Mouse (Mus musculus): ENCODE results near the gene Teddm1a. TPM values are rescaled to one million over a fixed set of nuclear protein-coding genes. Genes with fewer than 3 reads are reported as not detected.

The Teddm1a gene
- polyA plus RNA-seq, 1 experiment: not detected

DNA sequence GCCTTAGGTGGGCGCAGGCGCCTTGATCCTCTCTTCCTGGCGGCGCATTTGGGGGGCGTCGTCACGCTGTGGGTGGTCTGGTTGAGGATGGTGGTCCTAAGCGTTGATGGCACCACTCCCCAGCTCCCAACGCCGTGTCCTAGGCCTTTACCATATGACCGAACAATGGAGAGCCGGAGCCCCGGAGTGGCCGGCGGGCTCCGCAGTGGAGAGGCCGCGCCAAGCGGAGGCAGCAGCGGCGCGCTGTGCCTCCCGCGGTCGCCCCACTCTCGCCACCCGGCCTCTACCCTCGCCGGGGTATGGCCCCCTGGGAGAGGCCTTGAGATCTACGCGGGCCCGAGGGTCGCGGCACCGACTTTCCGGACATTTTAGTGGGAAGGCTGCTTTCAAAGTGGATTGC lies 8.8 kb downstream of the Teddm1a start:
- Histone ChIP-seq H3K4me1 (ENCODE audit: control insufficient read depth) (peaks cover 40% of the 10 kb centered on the region), H3K4me3 (replicated peaks) (peak overlapping the region; percentile 92), H3K9me3 (ENCODE audit: control insufficient read depth, low read length) (no peaks in the 10 kb centered on the region), H3K36me3 (ENCODE audit: control insufficient read depth) (peaks cover 46% of the 10 kb centered on the region), H3K27me3 (ENCODE audit: control insufficient read depth) (no peaks in the 10 kb centered on the region)
- TF ChIP-seq GATA1 (IDR thresholded peaks at IDR 0.05; ENCODE audit: low read length): no peak

DNA sequence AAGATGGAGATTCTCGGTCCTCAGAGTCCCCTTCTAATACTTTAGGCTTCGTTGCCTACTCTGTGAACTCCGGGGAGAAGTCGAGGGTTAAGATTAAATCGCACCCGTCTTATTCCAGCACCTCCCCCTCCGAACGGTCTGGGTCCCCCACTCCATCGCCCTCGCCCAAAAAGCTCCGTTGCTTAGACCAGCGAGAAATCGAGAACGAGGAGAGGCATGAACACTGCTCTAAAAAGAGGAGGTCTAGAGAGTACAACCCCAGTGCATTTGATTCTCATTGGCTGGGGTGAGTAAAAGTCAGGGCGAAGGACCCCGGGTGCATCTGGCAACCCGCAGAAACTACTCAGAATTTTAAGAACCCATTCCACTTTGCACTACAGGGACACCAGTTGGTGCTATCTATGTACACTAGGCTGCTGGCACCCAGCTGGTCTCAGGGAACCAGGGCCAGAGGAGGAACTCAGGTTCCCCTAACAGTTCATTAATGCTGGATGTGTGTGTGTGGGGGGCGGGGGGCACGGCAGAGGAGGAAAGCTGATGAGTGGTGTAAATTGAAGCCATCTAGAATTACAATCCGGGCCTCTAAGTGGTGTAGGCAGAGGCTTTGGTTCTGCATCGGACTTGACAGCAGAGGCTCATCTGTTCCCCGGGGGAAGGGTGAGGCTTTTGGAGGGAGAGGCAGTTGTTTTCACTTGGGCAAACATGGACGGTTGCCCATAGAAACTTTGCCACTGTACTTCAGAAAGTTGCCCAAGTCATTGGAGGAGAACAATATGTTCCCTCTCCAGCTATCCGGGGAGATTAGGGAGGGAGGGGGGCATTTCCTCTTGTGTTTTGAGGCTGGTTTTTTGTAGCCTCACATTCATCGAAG lies 9.6 kb downstream of the Teddm1a start:
- peak overlapping the region; percentile 92 for H3K4me3 ChIP-seq (replicated peaks)
- H3K27me3 ChIP-seq (ENCODE audit: control insufficient read depth): no peaks in the 10 kb centered on the region
- peaks cover 40% of the 10 kb centered on the region for H3K4me1 ChIP-seq (ENCODE audit: control insufficient read depth)
- peaks cover 53% of the 10 kb centered on the region for H3K36me3 ChIP-seq (ENCODE audit: control insufficient read depth)
- no peaks in the 10 kb centered on the region for H3K9me3 ChIP-seq (ENCODE audit: control insufficient read depth, low read length)
- TF ChIP-seq GATA1 (IDR thresholded peaks at IDR 0.05; ENCODE audit: low read length) (no peak), TAL1 (IDR thresholded peaks at IDR 0.05; ENCODE audit: low read length) (no peak)

DNA sequence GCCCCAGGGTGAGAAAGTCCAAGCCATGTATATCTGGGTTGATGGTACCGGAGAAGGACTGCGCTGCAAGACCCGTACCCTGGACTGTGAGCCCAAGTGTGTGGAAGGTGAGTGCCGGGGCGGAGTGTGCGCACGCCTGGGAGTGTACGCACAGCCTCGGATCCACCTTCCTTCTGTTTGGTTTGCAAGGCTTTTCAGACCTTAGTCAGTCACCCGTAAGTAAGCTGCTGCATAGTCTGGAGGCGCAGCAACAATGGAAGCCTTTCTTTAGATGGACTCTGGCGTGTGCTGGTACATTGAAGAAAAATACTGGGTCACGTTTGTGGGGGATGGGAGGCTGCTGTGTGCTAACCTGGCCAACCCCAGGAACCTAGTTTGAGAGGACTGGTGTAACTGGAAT lies 11.5 kb downstream of the Teddm1a start:
- Histone ChIP-seq H3K36me3 (ENCODE audit: control insufficient read depth) (peaks cover 72% of the 10 kb centered on the region), H3K4me3 (replicated peaks) (peak overlapping the region; percentile 2), H3K9me3 (ENCODE audit: control insufficient read depth, low read length) (no peaks in the 10 kb centered on the region), H3K4me1 (ENCODE audit: control insufficient read depth) (peaks cover 40% of the 10 kb centered on the region), H3K27me3 (ENCODE audit: control insufficient read depth) (no peaks in the 10 kb centered on the region)
- no peak for TF ChIP-seq GATA1 (IDR thresholded peaks at IDR 0.05; ENCODE audit: low read length)
- no peak for TF ChIP-seq TAL1 (IDR thresholded peaks at IDR 0.05; ENCODE audit: low read length)

DNA sequence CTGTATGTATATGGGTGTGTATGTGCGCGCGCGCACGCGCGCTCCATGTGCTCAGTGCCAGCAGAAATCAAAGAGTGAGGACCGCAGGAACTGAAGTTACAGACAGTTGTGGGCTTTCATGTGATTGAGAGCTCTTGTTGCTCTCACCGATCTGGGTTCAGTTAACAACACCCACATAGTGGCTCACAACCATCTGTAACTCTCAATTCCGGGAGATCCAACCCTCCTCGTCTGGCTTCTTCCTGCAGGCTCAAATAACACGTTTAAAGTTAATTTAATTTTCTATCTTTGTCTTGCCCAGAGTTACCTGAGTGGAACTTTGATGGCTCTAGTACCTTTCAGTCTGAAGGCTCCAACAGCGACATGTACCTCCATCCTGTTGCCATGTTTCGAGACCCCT lies 12.7 kb downstream of the Teddm1a start:
- no peak for TF ChIP-seq TAL1 (IDR thresholded peaks at IDR 0.05; ENCODE audit: low read length)
- peaks cover 84% of the 10 kb centered on the region for H3K36me3 ChIP-seq (ENCODE audit: control insufficient read depth)

DNA sequence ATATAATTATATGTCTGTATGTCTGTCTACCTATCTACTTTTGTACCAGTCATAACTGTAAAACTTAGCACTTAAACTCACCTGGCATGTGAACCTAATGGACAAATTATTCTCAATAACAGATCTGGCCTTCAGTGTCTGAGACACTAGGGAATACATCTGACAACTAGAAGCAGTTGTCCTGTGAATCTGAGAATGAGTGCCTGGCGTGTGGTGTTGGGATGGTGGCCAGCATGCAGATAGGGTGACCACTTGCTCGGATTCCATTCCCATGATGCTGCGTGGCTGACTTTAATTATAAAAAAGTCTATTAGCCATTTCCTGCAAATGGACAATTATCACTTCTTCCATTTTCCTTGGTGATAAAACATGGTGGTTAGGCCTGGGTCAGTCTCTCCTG lies 14.3 kb downstream of the Teddm1a start:
- Histone ChIP-seq H3K27me3 (ENCODE audit: control insufficient read depth) (no peaks in the 10 kb centered on the region), H3K9me3 (ENCODE audit: control insufficient read depth, low read length) (no peaks in the 10 kb centered on the region), H3K36me3 (ENCODE audit: control insufficient read depth) (peaks cover 99% of the 10 kb centered on the region), H3K4me3 (replicated peaks) (no peak overlapping the region), H3K4me1 (ENCODE audit: control insufficient read depth) (peaks cover 26% of the 10 kb centered on the region)
- TF ChIP-seq TAL1 (IDR thresholded peaks at IDR 0.05; ENCODE audit: low read length): no peak
- no peak for TF ChIP-seq GATA1 (IDR thresholded peaks at IDR 0.05; ENCODE audit: low read length)

More for the DNA sequence above, 12.7 kb downstream of the Teddm1a start:
- H3K4me3 ChIP-seq (replicated peaks): no peak overlapping the region
- no peaks in the 10 kb centered on the region for H3K9me3 ChIP-seq (ENCODE audit: control insufficient read depth, low read length)
- H3K27me3 ChIP-seq (ENCODE audit: control insufficient read depth): no peaks in the 10 kb centered on the region
- peaks cover 31% of the 10 kb centered on the region for H3K4me1 ChIP-seq (ENCODE audit: control insufficient read depth)

DNA sequence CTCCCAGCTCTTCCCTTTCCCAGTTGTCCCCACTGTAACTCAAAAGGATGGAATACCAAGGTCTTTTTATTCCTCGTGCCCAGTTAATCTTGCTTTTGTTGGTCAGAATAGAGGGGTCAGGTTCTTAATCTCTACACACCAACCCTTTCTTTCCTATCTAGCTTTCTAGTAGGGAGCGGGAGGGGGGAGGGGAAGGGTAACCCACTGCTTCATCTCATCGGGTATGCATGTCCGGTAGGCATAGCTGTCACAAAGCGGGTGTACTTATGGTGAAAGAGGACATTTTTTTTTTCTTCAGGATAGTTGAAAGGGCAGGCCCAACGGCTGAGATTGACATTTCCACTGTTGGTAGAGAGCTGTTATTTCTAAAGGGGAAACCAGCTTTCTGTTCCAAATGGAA lies 16.7 kb downstream of the Teddm1a start:
- no peaks in the 10 kb centered on the region for H3K9me3 ChIP-seq (ENCODE audit: control insufficient read depth, low read length)
- no peak overlapping the region for H3K4me3 ChIP-seq (replicated peaks)
- no peak for TF ChIP-seq TAL1 (IDR thresholded peaks at IDR 0.05; ENCODE audit: low read length)
- no peak for TF ChIP-seq GATA1 (IDR thresholded peaks at IDR 0.05; ENCODE audit: low read length)
- H3K36me3 ChIP-seq (ENCODE audit: control insufficient read depth): peaks cover 85% of the 10 kb centered on the region
- H3K27me3 ChIP-seq (ENCODE audit: control insufficient read depth): no peaks in the 10 kb centered on the region
- H3K4me1 ChIP-seq (ENCODE audit: control insufficient read depth): peaks cover 8% of the 10 kb centered on the region

DNA sequence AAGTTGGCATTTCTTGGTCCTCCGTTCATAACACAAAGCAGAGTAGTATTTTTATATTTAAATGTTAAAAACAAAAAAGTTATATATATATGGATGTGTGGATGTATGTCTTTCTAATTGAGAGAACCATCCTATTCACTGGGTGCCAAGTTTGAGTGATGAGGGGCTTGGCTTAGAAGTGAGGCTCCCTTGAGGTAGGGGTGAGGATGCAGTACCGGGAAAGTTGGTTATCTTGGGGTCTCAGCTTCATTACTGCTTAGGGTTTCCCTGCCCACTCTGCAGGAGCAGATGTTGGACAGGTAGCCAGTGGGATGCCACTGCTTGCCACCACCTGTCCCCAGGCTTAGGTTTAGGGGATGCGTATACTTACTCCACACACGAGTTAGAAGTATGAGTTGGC lies 17.2 kb downstream of the Teddm1a start:
- H3K4me1 ChIP-seq (ENCODE audit: control insufficient read depth): peaks cover 8% of the 10 kb centered on the region
- H3K27me3 ChIP-seq (ENCODE audit: control insufficient read depth): no peaks in the 10 kb centered on the region
- no peaks in the 10 kb centered on the region for H3K9me3 ChIP-seq (ENCODE audit: control insufficient read depth, low read length)
- TF ChIP-seq TAL1 (IDR thresholded peaks at IDR 0.05; ENCODE audit: low read length) (no peak), GATA1 (IDR thresholded peaks at IDR 0.05; ENCODE audit: low read length) (no peak)
- H3K4me3 ChIP-seq (replicated peaks): no peak overlapping the region
- H3K36me3 ChIP-seq (ENCODE audit: control insufficient read depth): peaks cover 79% of the 10 kb centered on the region

DNA sequence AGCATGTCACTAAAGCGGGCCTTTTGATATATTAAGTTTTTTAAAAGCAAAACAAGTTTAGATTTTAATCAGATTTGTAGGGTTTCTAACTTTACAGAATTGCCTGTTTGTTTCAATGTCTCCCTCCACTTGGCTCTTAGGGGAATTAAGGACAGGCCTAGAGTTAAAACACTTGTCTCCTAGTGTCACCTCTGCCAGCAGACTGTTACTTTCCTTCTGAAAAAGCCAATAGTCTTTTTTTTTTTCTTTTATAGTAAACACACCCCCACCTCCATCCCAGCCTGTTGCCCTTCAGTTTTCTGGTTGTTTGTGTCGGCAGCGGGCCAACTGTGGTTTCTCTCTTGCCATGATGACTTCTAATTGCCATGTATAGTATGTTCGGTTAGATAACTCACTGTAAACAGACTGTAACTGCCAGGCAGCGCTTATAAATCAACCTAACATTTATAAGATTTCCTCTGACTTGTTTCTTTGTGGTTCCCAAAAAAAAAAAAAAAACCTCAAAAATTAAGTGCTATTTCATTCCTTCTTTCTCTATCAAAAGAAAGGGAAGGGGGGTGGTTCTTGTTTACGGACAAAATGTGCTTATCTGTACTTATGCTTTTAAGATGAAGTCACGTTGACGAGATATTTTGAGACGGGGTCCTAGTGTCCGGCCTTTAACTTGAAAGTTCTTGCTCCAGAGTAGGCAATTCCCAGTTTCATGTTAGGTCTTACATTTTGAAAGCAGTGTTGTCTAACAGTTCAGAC lies 17.8 kb downstream of the Teddm1a start:
- TF ChIP-seq TAL1 (IDR thresholded peaks at IDR 0.05; ENCODE audit: low read length) (no peak), GATA1 (IDR thresholded peaks at IDR 0.05; ENCODE audit: low read length) (no peak)
- peaks cover 73% of the 10 kb centered on the region for H3K36me3 ChIP-seq (ENCODE audit: control insufficient read depth)

DNA sequence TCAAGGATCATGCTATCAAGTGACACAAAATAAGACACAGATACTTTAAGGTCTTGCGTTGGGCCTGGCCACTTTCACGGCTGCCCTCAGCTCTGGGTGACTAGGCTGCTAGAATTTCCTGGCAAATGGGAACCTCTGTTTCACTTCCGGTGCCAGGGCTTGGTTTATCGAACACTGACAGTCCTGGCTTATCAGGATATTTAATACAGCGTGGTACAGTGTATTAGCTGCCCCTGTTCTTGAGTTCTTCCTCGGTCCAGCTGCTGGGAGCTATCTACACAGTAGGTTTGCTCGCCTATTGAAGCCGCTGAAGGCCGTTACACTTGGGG lies 18.4 kb downstream of the Teddm1a start:
- TF ChIP-seq TAL1 (IDR thresholded peaks at IDR 0.05; ENCODE audit: low read length) (no peak), GATA1 (IDR thresholded peaks at IDR 0.05; ENCODE audit: low read length) (no peak)
- Histone ChIP-seq H3K9me3 (ENCODE audit: control insufficient read depth, low read length) (no peaks in the 10 kb centered on the region), H3K4me3 (replicated peaks) (no peak overlapping the region), H3K4me1 (ENCODE audit: control insufficient read depth) (peaks cover 7% of the 10 kb centered on the region), H3K27me3 (ENCODE audit: control insufficient read depth) (no peaks in the 10 kb centered on the region), H3K36me3 (ENCODE audit: control insufficient read depth) (peaks cover 67% of the 10 kb centered on the region)

More for the DNA sequence above, 17.8 kb downstream of the Teddm1a start:
- H3K27me3 ChIP-seq (ENCODE audit: control insufficient read depth): no peaks in the 10 kb centered on the region
- H3K4me3 ChIP-seq (replicated peaks): no peak overlapping the region
- peaks cover 8% of the 10 kb centered on the region for H3K4me1 ChIP-seq (ENCODE audit: control insufficient read depth)
- no peaks in the 10 kb centered on the region for H3K9me3 ChIP-seq (ENCODE audit: control insufficient read depth, low read length)

Measured in erythroblast, embryonic 14.5 days (primary cell).